Mouse (Mus musculus) C2C12 (cell line): ENCODE measurements around the gene Lyrm2.

ENCODE experiments used
- CEBPB ChIP-seq: IDR thresholded peaks from one replicate; pipeline ENCODE4 v1.6.1; 2011; ENCODE audit warnings: low read depth, mild to moderate bottlenecking, control low read depth, moderate library complexity
- CTCF ChIP-seq: IDR thresholded peaks from one replicate; pipeline ENCODE4 v1.5.1; 2011; ENCODE audit not compliant: control insufficient read depth, insufficient read depth, insufficient read length
- MAX ChIP-seq: IDR thresholded peaks from one replicate; pipeline ENCODE4 v1.6.1; 2011; ENCODE audit warnings: mild to moderate bottlenecking, control low read depth
- MYOD1 ChIP-seq: IDR thresholded peaks from one replicate; pipeline ENCODE4 v1.6.1; 2011; ENCODE audit warnings: low read depth; ENCODE audit not compliant: control insufficient read depth, insufficient read length
- MYOG ChIP-seq: IDR thresholded peaks from one replicate; pipeline ENCODE4 v1.6.1; 2011; ENCODE audit not compliant: control insufficient read depth, insufficient read length; ENCODE audit errors: extremely low read depth

DNA sequence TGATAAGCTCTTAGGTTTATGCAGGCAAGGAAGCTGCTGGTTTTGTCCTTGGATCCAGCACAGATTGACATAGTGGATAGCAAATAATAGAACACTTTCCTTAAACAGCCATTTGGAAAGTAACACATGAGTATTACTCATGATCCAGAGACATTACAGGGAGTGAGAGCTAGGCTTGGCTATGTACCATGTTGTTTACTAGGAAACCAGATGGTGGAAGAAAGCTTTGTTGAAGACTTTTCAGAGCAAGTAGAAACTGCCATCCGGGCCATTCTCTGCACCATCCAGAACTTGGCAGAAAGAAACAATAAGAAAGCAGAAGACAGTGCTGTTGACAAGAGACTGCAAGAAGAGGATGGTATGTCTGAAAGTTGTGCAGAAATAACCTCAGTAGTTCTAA lies 49.3 kb upstream of the Lyrm2 start:
- TF ChIP-seq MYOD1, result no peak
- no peak for TF ChIP-seq MAX
- TF ChIP-seq CTCF, result no peak
- no peak for TF ChIP-seq CEBPB
- TF ChIP-seq MYOG, result no peak
